ENCODE assay signal across 8 mouse cellular contexts in the genomic region with DNA sequence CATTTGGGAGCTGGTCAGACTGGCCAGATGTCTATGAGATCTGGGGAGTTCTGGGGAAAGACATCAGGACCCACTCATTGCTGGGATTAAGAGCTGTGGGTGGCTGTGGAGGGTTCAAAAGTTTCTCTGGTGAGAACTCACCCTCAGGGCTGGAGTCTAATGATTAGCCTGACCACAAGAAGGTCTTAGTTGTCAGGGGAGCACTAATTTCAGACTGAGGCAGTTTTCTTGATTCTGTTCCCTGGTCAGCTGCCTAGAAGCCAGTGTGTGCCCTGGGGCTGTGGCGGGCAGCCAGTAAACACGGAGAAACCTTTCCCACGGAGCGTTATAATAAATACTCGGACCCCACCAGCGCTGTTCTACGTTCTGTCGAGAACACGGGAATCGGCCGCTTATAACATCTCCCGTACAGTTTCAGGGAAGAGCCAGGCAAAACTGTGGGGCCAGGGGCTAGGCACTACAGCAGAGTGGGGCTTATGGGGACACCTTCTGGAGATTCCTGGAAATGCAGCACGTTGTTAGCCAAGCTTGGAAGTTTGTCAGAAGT. TPM values are rescaled to one million over a fixed set of nuclear protein-coding genes. Genes with fewer than 3 reads are reported as not detected.
DNase-seq lines count a peak whose midpoint lies in the region; ATAC-seq lines count a peak whose summit lies in the region.

No protein-coding gene starts in this region.

- peak overlapping the region; percentile 72 for H3K4me2 ChIP-seq in intestine, embryonic 14.5 days (ENCODE audit: low read length)
- peak overlapping the region; percentile 76 for H3K4me2 ChIP-seq in midbrain, embryonic 16.5 days (ENCODE audit: low read length)

- peak overlapping the region; percentile 44 for H3K9ac ChIP-seq in intestine, embryonic 14.5 days (ENCODE audit: low read length)
- peak overlapping the region; percentile 61 for H3K9ac ChIP-seq in midbrain, embryonic 16.5 days (ENCODE audit: low read depth, low read length)

- peak; percentile 42 for DNase-seq in 3134 (ENCODE audit: extremely low read depth, insufficient read length, low spot score)
- DNase-seq in WW6 (ENCODE audit: low read depth, low spot score) = peak; percentile 28
- DNase-seq in cerebellum, postnatal 4 days (ENCODE audit: low spot score in 2 of 2) = peak; percentile 73 to 85
- peak; percentile 65 for DNase-seq in gastrocnemius, postnatal 10 days
- peak; percentile 89 for DNase-seq in intestine, embryonic 14.5 days (ENCODE audit: low spot score)
- peak; percentile 71 for DNase-seq in liver
- peak; percentile 84 for DNase-seq in testis, postnatal 10 days (ENCODE audit: low spot score)

- 8% methylated on average over 13 of the region's 13 CpGs for WGBS in intestine, embryonic 14.5 days
- 4% methylated on average over 13 of the region's 13 CpGs for WGBS in midbrain, embryonic 16.5 days

- H3K4me3 ChIP-seq in intestine, embryonic 14.5 days (ENCODE audit: low read depth, low read length) = peak overlapping the region; percentile 33
- peak overlapping the region; percentile 31 for H3K4me3 ChIP-seq in midbrain, embryonic 16.5 days (ENCODE audit: low read depth, low read length)

- H3K36me3 ChIP-seq in intestine, embryonic 14.5 days (ENCODE audit: control insufficient read depth, insufficient read depth, low read length) = no peaks in the 10 kb centered on the region
- no peaks in the 10 kb centered on the region for H3K36me3 ChIP-seq in midbrain, embryonic 16.5 days (ENCODE audit: control insufficient read depth, insufficient read depth, low read length)

- no peaks in the 10 kb centered on the region for H3K9me3 ChIP-seq in intestine, embryonic 14.5 days (ENCODE audit: control insufficient read depth, low read length)
- no peaks in the 10 kb centered on the region for H3K9me3 ChIP-seq in midbrain, embryonic 16.5 days (replicated peaks; ENCODE audit: control insufficient read depth, low read length, poor library complexity, severe bottlenecking)

- no peaks in the 10 kb centered on the region for H3K27me3 ChIP-seq in intestine, embryonic 14.5 days (replicated peaks; ENCODE audit: control insufficient read depth, insufficient read depth, low read length)
- no peaks in the 10 kb centered on the region for H3K27me3 ChIP-seq in midbrain, embryonic 16.5 days (ENCODE audit: control insufficient read depth, insufficient read depth, low read depth, low read length)

- peaks cover 5% of the 10 kb centered on the region; the same call in 1 of the 2 replicates for H3K4me1 ChIP-seq in intestine, embryonic 14.5 days (replicated peaks; ENCODE audit: control insufficient read depth, insufficient read depth, low read length)
- peaks cover 6% of the 10 kb centered on the region; the same call in 1 of the 2 replicates for H3K4me1 ChIP-seq in midbrain, embryonic 16.5 days (ENCODE audit: control insufficient read depth, insufficient read depth, low read length)

- peak; percentile 51 for ATAC-seq in intestine, embryonic 14.5 days (replicated peaks; ENCODE audit: low FRiP score, low TSS enrichment, low read depth)
- peak; percentile 88 for ATAC-seq in midbrain, embryonic 16.5 days

- no peak overlapping the region for H3K27ac ChIP-seq in intestine, embryonic 14.5 days (ENCODE audit: low read depth)
- H3K27ac ChIP-seq in midbrain, embryonic 16.5 days (ENCODE audit: low read length) = peak overlapping the region; percentile 26; the same call in 1 of the 2 replicates

RNA-seq across cellular contexts. Expression of gene Pygl, which starts 3.7 kb away (rescaled TPM):
- 1 to 10 TPM; 3.3 to 5.5 TPM for total RNA-seq in gastrocnemius, postnatal 10 days (2021)
- polyA plus RNA-seq in intestine, embryonic 14.5 days (2014; fragmentation: Nextera tagmentation; extraction: Ambion mirVana) = 25.0 and 27.9 TPM in 2 replicates
- 8.0 and 8.9 TPM in 2 replicates for polyA plus RNA-seq in midbrain, embryonic 16.5 days (2015; fragmentation: Nextera tagmentation; extraction: Ambion mirVana)

Comparison
In these comparisons a context has a peak if more than half of its experiments do, and no peak if none do; other contexts are left out.
1. DNase-seq: peak in every context shown above with its lines; median percentile 89 in intestine, embryonic 14.5 days; 84 in testis, postnatal 10 days; 79 in cerebellum, postnatal 4 days; 71 in liver; 65 in gastrocnemius, postnatal 10 days; 42 in 3134; 28 in WW6.